Mouse (Mus musculus): Measurements from ENCODE around the gene Kif28. TPM values are rescaled to one million over a fixed set of nuclear protein-coding genes. Genes with fewer than 3 reads are reported as not detected.
"Not testable (repeated sequence)": the region's sequence is repeated elsewhere in the genome, so short reads cannot be mapped to it uniquely, and the experiment has no call there.

Gene Kif28
- polyA plus RNA-seq, 1 experiment from 2014 or later = not detected

- 87% methylated on average over 6 of the region's 6 CpGs for WGBS
- Histone ChIP-seq H3K4me3 (ENCODE audit: low read depth, low read length) (no peak overlapping the region), H3K9me3 (ENCODE audit: control insufficient read depth, low read depth, low read length) (no peaks in the 10 kb centered on the region), H3K27ac (ENCODE audit: low read length) (no peak overlapping the region), H3K4me2 (replicated peaks; ENCODE audit: low read depth, low read length) (no peak overlapping the region), H3K27me3 (ENCODE audit: control insufficient read depth, insufficient read depth, low read length) (no peaks in the 10 kb centered on the region), H3K9ac (replicated peaks; ENCODE audit: low read depth, low read length) (no peak overlapping the region), H3K36me3 (ENCODE audit: control insufficient read depth, insufficient read depth, low read length) (peaks cover 34% of the 10 kb centered on the region), H3K4me1 (ENCODE audit: control insufficient read depth, insufficient read depth, low read length) (no peaks in the 10 kb centered on the region)
- ATAC-seq (ENCODE audit: insufficient number of reproducible peaks, insufficient read depth, low FRiP score, low read depth) = no peak
These were observed 56.7 kb downstream of the Kif28 start for GRCm38 (mm10) chr1:179688415-179688814.

GRCm38 (mm10) chr1:179687966-179688365 is 57.1 kb downstream of the Kif28 start:
- Histone ChIP-seq H3K4me1 (ENCODE audit: control insufficient read depth, insufficient read depth, low read length) (no peaks in the 10 kb centered on the region), H3K4me2 (replicated peaks; ENCODE audit: low read depth, low read length) (no peak overlapping the region), H3K9me3 (ENCODE audit: control insufficient read depth, low read depth, low read length) (no peaks in the 10 kb centered on the region), H3K27ac (ENCODE audit: low read length) (no peak overlapping the region), H3K4me3 (ENCODE audit: low read depth, low read length) (no peak overlapping the region), H3K27me3 (ENCODE audit: control insufficient read depth, insufficient read depth, low read length) (no peaks in the 10 kb centered on the region), H3K9ac (replicated peaks; ENCODE audit: low read depth, low read length) (no peak overlapping the region), H3K36me3 (ENCODE audit: control insufficient read depth, insufficient read depth, low read length) (peaks cover 38% of the 10 kb centered on the region)
- 92% methylated on average over 3 of the region's 3 CpGs for WGBS
- no peak for ATAC-seq (ENCODE audit: insufficient number of reproducible peaks, insufficient read depth, low FRiP score, low read depth)

GRCm38 (mm10) chr1:179687305-179687704 is 57.8 kb downstream of the Kif28 start:
- H3K9ac ChIP-seq (replicated peaks; ENCODE audit: low read depth, low read length) = no peak overlapping the region
- ATAC-seq (ENCODE audit: insufficient number of reproducible peaks, insufficient read depth, low FRiP score, low read depth) = no peak
- H3K9me3 ChIP-seq (ENCODE audit: control insufficient read depth, low read depth, low read length) = no peaks in the 10 kb centered on the region
- no peak overlapping the region for H3K4me3 ChIP-seq (ENCODE audit: low read depth, low read length)
- H3K27me3 ChIP-seq (ENCODE audit: control insufficient read depth, insufficient read depth, low read length) = no peaks in the 10 kb centered on the region
- no peak overlapping the region for H3K27ac ChIP-seq (ENCODE audit: low read length)
- H3K4me1 ChIP-seq (ENCODE audit: control insufficient read depth, insufficient read depth, low read length) = no peaks in the 10 kb centered on the region
- 87% methylated on average over 1 of the region's 1 CpGs for WGBS
- peaks cover 39% of the 10 kb centered on the region for H3K36me3 ChIP-seq (ENCODE audit: control insufficient read depth, insufficient read depth, low read length)
- no peak overlapping the region for H3K4me2 ChIP-seq (replicated peaks; ENCODE audit: low read depth, low read length)

GRCm38 (mm10) chr1:179686781-179687180 is 58.3 kb downstream of the Kif28 start:
- WGBS = 79% methylated on average over 5 of the region's 5 CpGs
- H3K4me2 ChIP-seq (replicated peaks; ENCODE audit: low read depth, low read length) = no peak overlapping the region
- H3K4me1 ChIP-seq (ENCODE audit: control insufficient read depth, insufficient read depth, low read length) = no peaks in the 10 kb centered on the region
- no peak overlapping the region for H3K27ac ChIP-seq (ENCODE audit: low read length)
- H3K27me3 ChIP-seq (ENCODE audit: control insufficient read depth, insufficient read depth, low read length) = no peaks in the 10 kb centered on the region
- H3K9me3 ChIP-seq (ENCODE audit: control insufficient read depth, low read depth, low read length) = no peaks in the 10 kb centered on the region
- H3K9ac ChIP-seq (replicated peaks; ENCODE audit: low read depth, low read length) = no peak overlapping the region
- no peak overlapping the region for H3K4me3 ChIP-seq (ENCODE audit: low read depth, low read length)
- peaks cover 43% of the 10 kb centered on the region for H3K36me3 ChIP-seq (ENCODE audit: control insufficient read depth, insufficient read depth, low read length)
- ATAC-seq (ENCODE audit: insufficient number of reproducible peaks, insufficient read depth, low FRiP score, low read depth) = no peak

GRCm38 (mm10) chr1:179686348-179686747 is 58.7 kb downstream of the Kif28 start:
- Histone ChIP-seq H3K27me3 (ENCODE audit: control insufficient read depth, insufficient read depth, low read length) (no peaks in the 10 kb centered on the region), H3K36me3 (ENCODE audit: control insufficient read depth, insufficient read depth, low read length) (peaks cover 46% of the 10 kb centered on the region), H3K9ac (replicated peaks; ENCODE audit: low read depth, low read length) (no peak overlapping the region), H3K4me2 (replicated peaks; ENCODE audit: low read depth, low read length) (no peak overlapping the region), H3K27ac (ENCODE audit: low read length) (no peak overlapping the region), H3K4me3 (ENCODE audit: low read depth, low read length) (no peak overlapping the region), H3K9me3 (ENCODE audit: control insufficient read depth, low read depth, low read length) (no peaks in the 10 kb centered on the region), H3K4me1 (ENCODE audit: control insufficient read depth, insufficient read depth, low read length) (no peaks in the 10 kb centered on the region)
- no peak for ATAC-seq (ENCODE audit: insufficient number of reproducible peaks, insufficient read depth, low FRiP score, low read depth)
- 87% methylated on average over 6 of the region's 6 CpGs for WGBS

GRCm38 (mm10) chr1:179682753-179683152 is 62.3 kb downstream of the Kif28 start:
- H3K4me3 ChIP-seq (ENCODE audit: low read depth, low read length); H3K27ac ChIP-seq (ENCODE audit: low read length); H3K4me1 ChIP-seq (ENCODE audit: control insufficient read depth, insufficient read depth, low read length); ATAC-seq (ENCODE audit: insufficient number of reproducible peaks, insufficient read depth, low FRiP score, low read depth); H3K9me3 ChIP-seq (ENCODE audit: control insufficient read depth, low read depth, low read length); H3K27me3 ChIP-seq (ENCODE audit: control insufficient read depth, insufficient read depth, low read length); H3K9ac ChIP-seq (replicated peaks; ENCODE audit: low read depth, low read length); H3K4me2 ChIP-seq (replicated peaks; ENCODE audit: low read depth, low read length): not testable (repeated sequence)
- 76% methylated on average over 9 of the region's 10 CpGs for WGBS
- peaks cover 59% of the 10 kb centered on the region for H3K36me3 ChIP-seq (ENCODE audit: control insufficient read depth, insufficient read depth, low read length)

- no peaks in the 10 kb centered on the region for H3K27me3 ChIP-seq (ENCODE audit: control insufficient read depth, insufficient read depth, low read length)
- ATAC-seq (ENCODE audit: insufficient number of reproducible peaks, insufficient read depth, low FRiP score, low read depth) = no peak
These were observed 65.7 kb downstream of the Kif28 start for GRCm38 (mm10) chr1:179679326-179679725.

GRCm38 (mm10) chr1:179677031-179677430 is 68.0 kb downstream of the Kif28 start:
- H3K9ac ChIP-seq (replicated peaks; ENCODE audit: low read depth, low read length) = no peak overlapping the region
- H3K27me3 ChIP-seq (ENCODE audit: control insufficient read depth, insufficient read depth, low read length) = no peaks in the 10 kb centered on the region
- no peak overlapping the region for H3K27ac ChIP-seq (ENCODE audit: low read length)
- H3K4me1 ChIP-seq (ENCODE audit: control insufficient read depth, insufficient read depth, low read length) = no peaks in the 10 kb centered on the region
- H3K4me2 ChIP-seq (replicated peaks; ENCODE audit: low read depth, low read length) = no peak overlapping the region
- H3K36me3 ChIP-seq (ENCODE audit: control insufficient read depth, insufficient read depth, low read length) = peaks cover 38% of the 10 kb centered on the region
- no peak overlapping the region for H3K4me3 ChIP-seq (ENCODE audit: low read depth, low read length)
- H3K9me3 ChIP-seq (ENCODE audit: control insufficient read depth, low read depth, low read length) = no peaks in the 10 kb centered on the region
- WGBS = 92% methylated on average over 2 of the region's 2 CpGs
- ATAC-seq (ENCODE audit: insufficient number of reproducible peaks, insufficient read depth, low FRiP score, low read depth) = no peak

More at GRCm38 (mm10) chr1:179679326-179679725, 65.7 kb downstream of the Kif28 start:
- Histone ChIP-seq H3K4me3 (ENCODE audit: low read depth, low read length) (no peak overlapping the region), H3K9me3 (ENCODE audit: control insufficient read depth, low read depth, low read length) (no peaks in the 10 kb centered on the region), H3K9ac (replicated peaks; ENCODE audit: low read depth, low read length) (no peak overlapping the region), H3K27ac (ENCODE audit: low read length) (no peak overlapping the region), H3K4me1 (ENCODE audit: control insufficient read depth, insufficient read depth, low read length) (no peaks in the 10 kb centered on the region), H3K36me3 (ENCODE audit: control insufficient read depth, insufficient read depth, low read length) (peaks cover 44% of the 10 kb centered on the region), H3K4me2 (replicated peaks; ENCODE audit: low read depth, low read length) (no peak overlapping the region)
- 96% methylated on average over 4 of the region's 4 CpGs for WGBS

GRCm38 (mm10) chr1:179674355-179674754 is 70.7 kb downstream of the Kif28 start:
- Histone ChIP-seq H3K36me3 (ENCODE audit: control insufficient read depth, insufficient read depth, low read length) (peaks cover 21% of the 10 kb centered on the region), H3K27me3 (ENCODE audit: control insufficient read depth, insufficient read depth, low read length) (no peaks in the 10 kb centered on the region), H3K4me1 (ENCODE audit: control insufficient read depth, insufficient read depth, low read length) (peaks cover 5% of the 10 kb centered on the region), H3K4me2 (replicated peaks; ENCODE audit: low read depth, low read length) (no peak overlapping the region), H3K9ac (replicated peaks; ENCODE audit: low read depth, low read length) (no peak overlapping the region), H3K27ac (ENCODE audit: low read length) (no peak overlapping the region), H3K9me3 (ENCODE audit: control insufficient read depth, low read depth, low read length) (no peaks in the 10 kb centered on the region), H3K4me3 (ENCODE audit: low read depth, low read length) (no peak overlapping the region)
- 87% methylated on average over 3 of the region's 3 CpGs for WGBS
- ATAC-seq (ENCODE audit: insufficient number of reproducible peaks, insufficient read depth, low FRiP score, low read depth) = no peak

Data from stomach, embryonic 14.5 days (tissue).